Mouse (Mus musculus) midbrain, postnatal 0 days (tissue): Measurements from ENCODE around the gene Cers5. TPM values are rescaled to one million over a fixed set of nuclear protein-coding genes. Genes with fewer than 3 reads are reported as not detected.

Experiments used
- ATAC-seq: fragments of 200-750 bp; cut with Nextera tagmentation; 2 replicates; pipeline ENCODE4 v1.8.0; 2017; ENCODE audit warnings: moderate number of reproducible peaks, mild to moderate bottlenecking, moderate TSS enrichment, moderate library complexity; ENCODE audit not compliant: low FRiP score
- DNase-seq: peaks from one replicate; pipeline ENCODE4 v3.0.0-alpha.2; 2015; ENCODE audit warnings: low spot score
- H3K27ac ChIP-seq: fragments of 300-500 bp; sonication (generic); 2 replicates; pipeline ENCODE4 v1.5.1; 2014; ENCODE audit warnings: low read depth, mild to moderate bottlenecking, low read length, mixed read lengths
- H3K27me3 ChIP-seq: fragments of 300-500 bp; sonication (generic); 2 replicates; pipeline ENCODE4 v1.6.1; 2014; ENCODE audit warnings: low read length, control low read depth, mixed read lengths; ENCODE audit not compliant: insufficient read depth
- H3K36me3 ChIP-seq: fragments of 300-500 bp; sonication (generic); 2 replicates; pipeline ENCODE4 v1.6.1; 2014; ENCODE audit warnings: low read length, control low read depth, mixed read lengths; ENCODE audit not compliant: insufficient read depth
- H3K4me1 ChIP-seq: fragments of 300-500 bp; sonication (generic); 2 replicates; pipeline ENCODE4 v1.6.1; 2014; ENCODE audit warnings: mild to moderate bottlenecking, control low read depth, antibody characterized with exemption, low read length, mixed read lengths; ENCODE audit not compliant: insufficient read depth
- H3K4me2 ChIP-seq: fragments of 300-500 bp; sonication (generic); 2 replicates; pipeline ENCODE4 v1.6.1; 2014; ENCODE audit warnings: low read depth, mild to moderate bottlenecking, low read length, mixed read lengths; ENCODE audit not compliant: poor library complexity, severe bottlenecking
- H3K4me3 ChIP-seq: fragments of 300-500 bp; sonication (generic); 2 replicates; pipeline ENCODE4 v1.5.1; 2014; ENCODE audit warnings: low read depth, mild to moderate bottlenecking, low read length, moderate library complexity
- H3K9ac ChIP-seq: fragments of 300-500 bp; sonication (generic); replicated peaks from 2 replicates; pipeline ENCODE4 v1.6.1; 2014; ENCODE audit warnings: mild to moderate bottlenecking, low read length, moderate library complexity, mixed read lengths; ENCODE audit not compliant: poor library complexity, severe bottlenecking
- H3K9me3 ChIP-seq: fragments of 300-500 bp; sonication (generic); 2 replicates; pipeline ENCODE4 v1.6.1; 2016; ENCODE audit warnings: low read length, control low read depth
- CTCF ChIP-seq: IDR thresholded peaks from 2 replicates; pipeline ENCODE4 v1.5.1; 2016; ENCODE audit warnings: antibody characterized with exemption, mild to moderate bottlenecking
- WGBS: fragments of 180-500 bp; shearing (Covaris S2); extraction: QIAGEN DNeasy Blood & Tissue Kit; methylation state at CpG from one replicate; pipeline ENCODE4 v1.1.7; 2014; 5-methylcytosine and 5-hydroxymethylcytosine counted together
- polyA plus RNA-seq: library from polyadenylated mRNA; unstranded; fragments of >200 nt; fragmentation: Nextera tagmentation; extraction: Ambion mirVana; gene quantifications from 2 replicates; pipeline ENCODE4 v1.2.1, GENCODE M21; 2015
- total RNA-seq: library from RNA; depleted of rRNA; stranded (reverse); fragments of >200 nt; gene quantifications from 2 replicates; pipeline ENCODE4 v1.2.3, GENCODE M21; 2014

Cers5 gene
- total and polyA plus RNA-seq, 2 experiments from 2014 or later = 76.8 to 94.2 TPM

GRCm38 (mm10) chr15:99712666-99713559, 59.8 kb downstream of the Cers5 start:
- no peak overlapping the region for H3K4me2 ChIP-seq
- H3K27ac ChIP-seq = no peak overlapping the region
- peaks cover 62% of the 10 kb centered on the region for H3K36me3 ChIP-seq
- DNase-seq = no peak
- no peaks in the 10 kb centered on the region for H3K4me1 ChIP-seq
- 66% methylated on average over 13 of the region's 13 CpGs for WGBS
- ATAC-seq = no peak
- no peaks in the 10 kb centered on the region for H3K27me3 ChIP-seq
- no peak for TF ChIP-seq CTCF
- H3K9me3 ChIP-seq = no peaks in the 10 kb centered on the region
- no peak overlapping the region for H3K4me3 ChIP-seq
- H3K9ac ChIP-seq = no peak overlapping the region

- DNase-seq (no peak), ATAC-seq (no peak)
- Histone ChIP-seq H3K27me3 (no peaks in the 10 kb centered on the region), H3K9me3 (no peaks in the 10 kb centered on the region), H3K9ac (no peak overlapping the region), H3K4me1 (no peaks in the 10 kb centered on the region), H3K36me3 (peaks cover 68% of the 10 kb centered on the region), H3K4me2 (no peak overlapping the region), H3K27ac (no peak overlapping the region), H3K4me3 (no peak overlapping the region)
- 83% methylated on average over 3 of the region's 3 CpGs for WGBS
- no peak for TF ChIP-seq CTCF
These were observed 61.2 kb downstream of the Cers5 start for GRCm38 (mm10) chr15:99711491-99711890.

GRCm38 (mm10) chr15:99710221-99711190, 62.2 kb downstream of the Cers5 start:
- WGBS = 92% methylated on average over 10 of the region's 10 CpGs
- DNase-seq = no peak
- no peak for TF ChIP-seq CTCF
- Histone ChIP-seq H3K9me3 (no peaks in the 10 kb centered on the region), H3K4me2 (no peak overlapping the region), H3K27ac (no peak overlapping the region), H3K4me3 (no peak overlapping the region), H3K27me3 (no peaks in the 10 kb centered on the region), H3K36me3 (peaks cover 75% of the 10 kb centered on the region), H3K4me1 (no peaks in the 10 kb centered on the region), H3K9ac (no peak overlapping the region)
- no peak for ATAC-seq

- 93% methylated on average over 13 of the region's 13 CpGs for WGBS
- ATAC-seq = no peak
- DNase-seq = no peak
- TF ChIP-seq CTCF = no peak
- Histone ChIP-seq H3K27me3 (no peaks in the 10 kb centered on the region), H3K4me1 (peaks cover 12% of the 10 kb centered on the region), H3K4me3 (no peak overlapping the region), H3K4me2 (no peak overlapping the region), H3K27ac (no peak overlapping the region), H3K9ac (no peak overlapping the region), H3K9me3 (no peaks in the 10 kb centered on the region), H3K36me3 (peaks cover 64% of the 10 kb centered on the region)
These were observed 64.5 kb downstream of the Cers5 start for GRCm38 (mm10) chr15:99708176-99708575.

- Histone ChIP-seq H3K9ac (peak within 1 kb of the TSS; percentile 98), H3K27ac (peak within 1 kb of the TSS; percentile 19), H3K36me3 (peaks cover 38% of the 10 kb centered on the region), H3K4me3 (peak within 1 kb of the TSS; percentile 93), H3K4me2 (peak within 1 kb of the TSS; percentile 84), H3K4me1 (peaks cover 15% of the 10 kb centered on the region), H3K9me3 (no peaks in the 10 kb centered on the region), H3K27me3 (no peaks in the 10 kb centered on the region)
- WGBS = 61% methylated on average over 11 of the region's 11 CpGs
- peak; percentile 81 for DNase-seq
- ATAC-seq = no peak
- TF ChIP-seq CTCF = peak; percentile 80
These were observed 67.1 kb downstream of the Cers5 start, which contains the start of gene Gm17349 for GRCm38 (mm10) chr15:99705440-99706048. Gene Gm17349, minus strand, starts transcription at chr15:99705490.
